Mouse (Mus musculus) lung, adult 2 months (tissue): Measurements from ENCODE around the gene Uba1.

Source experiments
- CTCF ChIP-seq: fragments of 200-500 bp; IDR thresholded peaks from 2 replicates; pipeline ENCODE4 v1.5.1; 2011; ENCODE audit warnings: mild to moderate bottlenecking, low read length, control low read depth; ENCODE audit not compliant: insufficient read depth
- POLR2A ChIP-seq: fragments of 200-500 bp; IDR thresholded peaks from 2 replicates; pipeline ENCODE4 v1.6.1; 2011; ENCODE audit warnings: low read depth, mild to moderate bottlenecking, control low read depth, low read length, borderline replicate concordance; ENCODE audit errors: extremely low read depth

GRCm38 (mm10) chrX:20658891-20659406 lies 823 bp downstream of the Uba1 start:
- TF ChIP-seq POLR2A (no peak), CTCF (no peak)
